Mouse (Mus musculus) E14TG2a.4 (cell line): Measurements from ENCODE around the gene Lcn5.

Experiments
- H3K27me3 ChIP-seq: 2 replicates; pipeline ENCODE4 v1.6.1; 2014; ENCODE audit warnings: low read length, control low read depth; ENCODE audit not compliant: insufficient read depth
- H3K36me3 ChIP-seq: 2 replicates; pipeline ENCODE4 v1.6.1; 2014; ENCODE audit warnings: low read length, control low read depth; ENCODE audit not compliant: insufficient read depth
- H3K4me1 ChIP-seq: replicated peaks from 2 replicates; pipeline ENCODE4 v1.6.1; 2014; ENCODE audit warnings: low read depth, low read length, control low read depth
- H3K4me3 ChIP-seq: replicated peaks from 2 replicates; pipeline ENCODE4 v1.5.1; 2014; ENCODE audit warnings: mild to moderate bottlenecking, low read length
- H3K9me3 ChIP-seq: 2 replicates; pipeline ENCODE4 v1.6.1; 2014; ENCODE audit warnings: low read length, control low read depth
- CTCF ChIP-seq: conservative IDR thresholded peaks from 2 replicates; pipeline ENCODE4 v1.5.1; 2014; ENCODE audit warnings: low read length
- NANOG ChIP-seq: IDR thresholded peaks from 2 replicates; pipeline ENCODE4 v1.6.1; 2014; ENCODE audit warnings: borderline replicate concordance, low read length, mixed read lengths
- POU5F1 ChIP-seq: IDR thresholded peaks from 2 replicates; pipeline ENCODE4 v1.6.1; 2014; ENCODE audit warnings: low read length, borderline replicate concordance

Gene Lcn5

DNA sequence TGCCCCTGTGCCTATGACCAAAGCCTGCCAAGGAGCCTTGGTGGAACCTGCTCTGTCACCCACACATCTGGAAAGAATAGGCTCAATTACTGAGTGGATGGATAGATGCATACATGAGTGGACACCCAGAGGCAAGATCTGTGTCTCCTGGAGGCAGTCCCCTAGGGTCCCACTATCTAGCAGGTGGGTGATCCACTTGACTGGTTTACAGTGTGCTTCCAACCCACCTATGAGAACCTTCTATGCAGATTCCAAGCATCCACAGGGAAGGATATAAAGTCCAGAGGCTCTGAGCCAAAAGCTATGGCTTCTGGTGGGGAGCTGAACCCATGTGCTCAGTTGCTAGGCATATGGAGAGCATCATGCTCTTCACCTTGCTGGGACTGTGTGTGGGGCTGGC lies at the start of gene Lcn5:
TSS of gene Lcn5 (plus strand) at position 301 of the 400 bp plus-strand sequence.
- Histone ChIP-seq H3K9me3 (no peaks in the 10 kb centered on the region), H3K4me1 (no peaks in the 10 kb centered on the region), H3K4me3 (no peak within 1 kb of the TSS), H3K27me3 (peaks cover 24% of the 10 kb centered on the region), H3K36me3 (no peaks in the 10 kb centered on the region)
- TF ChIP-seq CTCF, result no peak
- TF ChIP-seq NANOG, result no peak
- TF ChIP-seq POU5F1, result no peak

DNA sequence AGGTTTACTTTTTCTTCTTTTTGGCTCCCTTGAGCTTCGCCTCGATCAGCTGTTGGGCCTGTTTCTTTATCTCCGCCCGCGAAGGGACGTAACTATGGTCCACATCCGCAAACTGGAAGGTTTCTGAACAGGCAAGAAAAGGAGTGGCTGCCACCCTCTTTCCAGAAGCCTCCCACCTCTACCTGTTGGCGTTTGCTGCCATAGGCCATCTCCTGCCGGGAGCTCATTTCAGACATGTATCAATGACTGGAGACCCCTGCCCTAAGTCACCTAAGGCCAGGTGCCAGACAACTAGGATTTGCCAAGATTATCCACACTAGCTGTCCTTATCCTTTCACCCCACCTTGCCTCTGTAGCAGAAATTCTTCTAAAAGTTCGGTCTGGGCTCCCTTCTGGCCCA lies 49.1 kb upstream of the Lcn5 start:
- no peaks in the 10 kb centered on the region for H3K9me3 ChIP-seq
- no peak for TF ChIP-seq CTCF
- TF ChIP-seq NANOG, result no peak
- no peak for TF ChIP-seq POU5F1
- H3K4me1 ChIP-seq, result peaks cover 15% of the 10 kb centered on the region
- H3K4me3 ChIP-seq, result peak overlapping the region; percentile 96; the same call in 1 of the 2 replicates
- H3K36me3 ChIP-seq, result peaks cover 5% of the 10 kb centered on the region; the same call in 1 of the 2 replicates
- H3K27me3 ChIP-seq, result peaks cover 50% of the 10 kb centered on the region

DNA sequence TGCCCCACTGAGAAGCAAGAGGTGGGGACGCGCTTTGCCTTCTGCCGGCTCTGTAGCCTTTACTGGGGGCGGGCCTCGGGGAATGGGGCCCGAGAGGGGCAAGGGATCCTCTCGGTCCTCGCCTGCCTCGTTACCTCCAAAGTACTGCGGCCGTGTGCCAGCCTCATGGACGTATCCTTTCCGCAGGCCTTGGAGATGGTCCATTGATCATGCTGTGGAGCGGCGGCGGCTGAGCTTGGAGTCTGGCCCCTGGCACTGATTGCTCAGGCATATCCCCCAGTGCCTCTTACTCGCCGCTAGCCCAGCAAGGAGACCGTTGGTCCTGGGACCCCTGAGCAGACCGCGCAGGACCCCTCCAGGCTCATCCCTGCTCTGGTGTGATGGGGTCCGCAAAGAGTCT lies 41.4 kb upstream of the Lcn5 start:
- H3K9me3 ChIP-seq, result peaks cover 4% of the 10 kb centered on the region; the same call in 1 of the 2 replicates
- no peak for TF ChIP-seq POU5F1
- TF ChIP-seq CTCF, result no peak
- no peak for TF ChIP-seq NANOG
- peaks cover 89% of the 10 kb centered on the region for H3K27me3 ChIP-seq
- peaks cover 29% of the 10 kb centered on the region for H3K4me1 ChIP-seq
- H3K4me3 ChIP-seq, result peak overlapping the region; percentile 70
- H3K36me3 ChIP-seq, result no peaks in the 10 kb centered on the region

DNA sequence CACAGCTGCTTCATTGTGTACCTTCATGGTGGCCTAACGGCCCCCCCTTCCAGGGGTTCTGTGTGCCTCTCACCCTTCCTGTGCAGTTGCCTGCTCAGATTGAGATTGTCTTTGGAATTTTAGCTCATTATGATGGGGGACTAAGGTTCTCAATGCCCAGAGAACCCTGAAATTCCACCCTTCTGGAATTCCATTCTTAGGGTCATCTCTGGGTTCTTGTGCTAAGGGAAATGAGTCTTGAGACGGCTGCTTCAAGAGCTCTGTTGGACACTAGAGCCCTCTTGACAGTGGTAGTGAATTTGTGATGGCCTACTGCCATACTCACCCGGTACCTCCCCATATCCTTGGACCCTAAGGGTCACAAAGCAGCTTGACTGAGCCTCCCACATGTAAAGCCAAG lies 40.2 kb upstream of the Lcn5 start, which contains the start of gene Ccdc183:
TSS of gene Ccdc183 (minus strand) at position 101 of the 400 bp plus-strand sequence.
- TF ChIP-seq POU5F1 (no peak), CTCF (no peak), NANOG (no peak)
- peaks cover 4% of the 10 kb centered on the region; the same call in 1 of the 2 replicates for H3K9me3 ChIP-seq
- H3K36me3 ChIP-seq, result no peaks in the 10 kb centered on the region
- H3K27me3 ChIP-seq, result peaks cover 82% of the 10 kb centered on the region
- H3K4me3 ChIP-seq, result peak within 1 kb of the TSS; percentile 70
- peaks cover 35% of the 10 kb centered on the region for H3K4me1 ChIP-seq

DNA sequence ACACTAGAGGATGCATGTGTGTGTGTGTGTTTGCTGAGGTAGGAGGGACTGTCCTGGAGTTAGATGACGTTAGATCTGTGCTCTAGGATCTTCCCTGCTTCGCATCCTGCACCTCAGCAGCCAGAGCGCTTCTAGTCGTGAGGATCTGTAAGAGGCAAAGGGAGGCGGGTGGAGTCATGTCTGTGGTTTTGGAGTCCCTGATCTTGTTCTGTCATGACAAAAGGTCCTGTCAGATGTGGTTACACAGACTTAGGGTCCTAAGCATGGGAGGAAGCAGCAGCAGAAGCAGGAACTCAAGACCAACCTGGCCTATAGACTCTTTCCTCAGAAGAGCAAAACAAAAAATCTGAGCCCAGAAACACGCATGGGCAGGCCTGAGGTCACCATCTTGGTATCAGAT lies 37.4 kb upstream of the Lcn5 start:
- Histone ChIP-seq H3K9me3 (peaks cover 4% of the 10 kb centered on the region; the same call in 1 of the 2 replicates), H3K4me3 (no peak overlapping the region), H3K27me3 (peaks cover 68% of the 10 kb centered on the region), H3K4me1 (peaks cover 33% of the 10 kb centered on the region), H3K36me3 (no peaks in the 10 kb centered on the region)
- TF ChIP-seq POU5F1, result no peak
- TF ChIP-seq CTCF, result no peak
- TF ChIP-seq NANOG, result no peak

DNA sequence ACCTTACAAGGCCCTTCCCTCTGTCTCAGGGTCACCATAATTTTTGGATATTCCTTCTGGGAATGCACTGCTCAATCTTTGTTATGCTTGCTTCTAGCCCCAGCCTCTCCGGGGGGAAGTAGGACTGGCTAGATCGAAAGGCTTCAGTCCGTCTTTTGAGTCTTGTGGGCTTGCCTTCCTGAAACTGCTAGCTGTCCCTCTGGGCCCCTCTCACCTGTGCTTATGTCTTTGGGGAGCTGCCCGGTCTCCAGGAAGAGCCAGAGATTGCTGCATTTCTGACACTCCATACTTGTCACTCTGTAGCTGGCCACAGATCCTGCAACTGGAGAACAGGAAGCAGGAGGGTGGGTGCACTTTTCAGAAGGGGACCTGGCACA lies 36.9 kb upstream of the Lcn5 start:
- H3K9me3 ChIP-seq, result peaks cover 1% of the 10 kb centered on the region; the same call in 1 of the 2 replicates
- H3K4me1 ChIP-seq, result peaks cover 28% of the 10 kb centered on the region
- TF ChIP-seq NANOG (no peak), CTCF (no peak), POU5F1 (no peak)
- H3K36me3 ChIP-seq, result no peaks in the 10 kb centered on the region
- peaks cover 63% of the 10 kb centered on the region for H3K27me3 ChIP-seq
- H3K4me3 ChIP-seq, result no peak overlapping the region

DNA sequence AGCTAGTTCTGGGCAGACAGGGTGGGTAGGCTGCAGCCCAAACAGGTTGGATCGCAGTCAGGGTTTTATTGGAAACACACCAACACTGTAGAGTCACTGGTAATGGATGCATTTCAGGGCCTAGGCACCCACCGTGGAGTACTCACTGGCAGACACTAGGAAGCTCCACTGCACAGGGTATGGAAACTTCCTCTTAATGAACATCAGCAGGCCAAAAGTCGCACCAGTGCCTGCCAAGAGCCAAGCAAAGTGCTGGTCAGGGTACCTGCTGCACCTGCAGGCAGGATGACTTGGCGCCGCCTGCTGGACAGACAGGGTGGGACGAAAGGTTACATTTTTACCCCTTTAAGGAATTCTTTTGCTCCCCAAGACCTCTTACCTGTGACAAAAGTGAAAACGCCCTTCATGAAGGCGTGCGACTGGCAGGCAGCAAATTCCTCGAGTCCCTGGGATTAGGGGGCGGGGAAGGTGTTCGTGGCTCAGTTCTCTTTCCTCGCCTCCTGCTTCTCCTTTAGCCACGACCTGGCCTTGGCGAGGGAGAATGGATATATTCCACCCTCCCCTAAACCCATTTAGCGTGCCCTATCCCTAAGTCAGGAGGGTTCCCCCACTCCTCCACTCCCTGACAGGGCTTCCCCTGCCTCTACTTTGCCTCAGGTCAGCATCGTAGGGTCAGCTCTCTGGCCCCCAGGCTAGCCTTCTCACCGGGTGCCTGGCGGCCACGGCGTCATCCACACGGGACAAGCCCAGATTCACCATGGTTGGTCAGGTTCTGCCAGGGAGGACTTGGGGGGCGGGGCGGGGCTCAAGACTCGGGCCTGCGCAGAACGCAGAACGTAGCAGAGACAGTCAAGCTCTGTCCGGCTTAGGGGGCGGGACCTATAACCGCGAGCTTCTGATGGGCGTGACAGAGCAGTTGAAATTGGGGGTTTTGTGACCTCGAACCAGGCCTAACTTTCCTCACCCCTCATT lies 36.2 kb upstream of the Lcn5 start, which contains the start of gene Tmem141:
TSS of gene Tmem141 (minus strand) at position 777 of the 972 bp plus-strand sequence.
- Histone ChIP-seq H3K4me3 (peak within 1 kb of the TSS; percentile 80), H3K9me3 (no peaks in the 10 kb centered on the region)

DNA sequence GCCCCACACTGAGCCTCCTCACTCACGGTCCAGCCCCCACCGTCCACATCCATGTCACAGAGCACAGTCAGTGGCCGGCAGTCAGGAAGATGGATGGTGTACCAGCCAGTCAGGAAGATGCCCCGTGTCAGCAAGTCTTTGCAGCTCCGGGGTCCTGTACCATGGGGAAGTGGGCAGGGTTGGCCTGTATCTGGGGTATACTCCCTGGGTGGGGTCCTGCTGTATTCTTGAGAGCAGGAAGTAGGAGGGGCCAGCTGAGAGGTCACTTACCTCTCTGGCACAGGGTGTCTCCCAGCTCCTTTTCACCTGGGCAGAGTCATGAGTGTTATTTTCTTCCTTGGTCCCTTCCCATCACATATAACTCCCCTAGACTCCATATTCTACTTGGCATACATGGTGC lies 31.8 kb upstream of the Lcn5 start:
- Histone ChIP-seq H3K27me3 (peaks cover 25% of the 10 kb centered on the region), H3K4me3 (no peak overlapping the region), H3K36me3 (no peaks in the 10 kb centered on the region), H3K4me1 (peaks cover 23% of the 10 kb centered on the region), H3K9me3 (no peaks in the 10 kb centered on the region)
- TF ChIP-seq POU5F1, result no peak

More for the DNA sequence above, 36.2 kb upstream of the Lcn5 start, which contains the start of gene Tmem141:
- Histone ChIP-seq H3K4me1 (peaks cover 28% of the 10 kb centered on the region), H3K36me3 (no peaks in the 10 kb centered on the region), H3K27me3 (peaks cover 57% of the 10 kb centered on the region)
- TF ChIP-seq NANOG, result no peak
- TF ChIP-seq CTCF, result peak; percentile 91

DNA sequence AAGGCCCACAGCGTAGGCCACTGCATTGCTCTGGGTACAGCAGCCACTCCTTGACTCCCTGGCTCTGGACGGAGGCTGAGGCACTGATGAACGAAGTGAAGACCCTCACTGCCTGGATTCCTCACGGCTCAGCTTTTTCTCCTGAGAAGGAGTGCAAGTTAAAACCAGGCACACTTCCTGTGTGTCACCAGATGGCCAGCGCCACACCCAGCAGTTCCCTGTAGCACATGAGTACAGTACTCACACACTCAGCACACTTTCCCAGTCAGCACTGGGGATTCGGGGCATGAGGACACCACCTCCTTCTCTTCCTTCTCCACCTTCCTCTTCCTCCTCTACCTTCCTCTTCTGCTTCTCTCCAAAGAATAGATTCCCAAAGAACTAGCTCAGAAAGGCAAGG lies 29.9 kb upstream of the Lcn5 start, which contains the start of gene Fcna:
TSS of gene Fcna (minus strand) at position 220 of the 400 bp plus-strand sequence.
- no peak within 1 kb of the TSS for H3K4me3 ChIP-seq
- no peaks in the 10 kb centered on the region for H3K9me3 ChIP-seq
- H3K4me1 ChIP-seq, result peaks cover 12% of the 10 kb centered on the region
- H3K27me3 ChIP-seq, result peaks cover 20% of the 10 kb centered on the region
- no peak for TF ChIP-seq NANOG
- no peak for TF ChIP-seq POU5F1
- TF ChIP-seq CTCF, result no peak
- no peaks in the 10 kb centered on the region for H3K36me3 ChIP-seq
